Mouse (Mus musculus) bone marrow macrophage, adult 2 months (primary cell): ENCODE measurements around the gene Pld2.

Source experiments
- CTCF ChIP-seq: IDR thresholded peaks from 2 replicates; pipeline ENCODE4 v1.5.1; 2012; ENCODE audit warnings: low read depth, mild to moderate bottlenecking, low read length, moderate library complexity
- POLR2A ChIP-seq: IDR thresholded peaks from 2 replicates; pipeline ENCODE4 v1.6.1; 2012; ENCODE audit warnings: mild to moderate bottlenecking, low read depth, low read length, borderline replicate concordance

GRCm38 (mm10) chr11:70524782-70525181 is 15.1 kb upstream of the Pld2 start:
- TF ChIP-seq POLR2A (no peak), CTCF (no peak)
